Mouse (Mus musculus) bone marrow, adult 2 months (tissue): Measurements from ENCODE around the gene Irs2.

Experiments
- CTCF ChIP-seq: fragments of 200-500 bp; IDR thresholded peaks from 2 replicates; pipeline ENCODE4 v1.5.1; 2011; ENCODE audit warnings: low read length, control low read depth; ENCODE audit not compliant: control insufficient read depth, insufficient read depth
- POLR2A ChIP-seq: fragments of 200-500 bp; IDR thresholded peaks from 2 replicates; pipeline ENCODE4 v1.6.1; 2011; ENCODE audit warnings: low read depth, mild to moderate bottlenecking, control low read depth, low read length, borderline replicate concordance; ENCODE audit not compliant: control insufficient read depth

- TF ChIP-seq CTCF, result no peak
- TF ChIP-seq POLR2A, result no peak
Measured at GRCm38 (mm10) chr8:10960277-10960819, 47.9 kb downstream of the Irs2 start.
